32 mouse cellular contexts compared by ENCODE assay signal in the genomic region with DNA sequence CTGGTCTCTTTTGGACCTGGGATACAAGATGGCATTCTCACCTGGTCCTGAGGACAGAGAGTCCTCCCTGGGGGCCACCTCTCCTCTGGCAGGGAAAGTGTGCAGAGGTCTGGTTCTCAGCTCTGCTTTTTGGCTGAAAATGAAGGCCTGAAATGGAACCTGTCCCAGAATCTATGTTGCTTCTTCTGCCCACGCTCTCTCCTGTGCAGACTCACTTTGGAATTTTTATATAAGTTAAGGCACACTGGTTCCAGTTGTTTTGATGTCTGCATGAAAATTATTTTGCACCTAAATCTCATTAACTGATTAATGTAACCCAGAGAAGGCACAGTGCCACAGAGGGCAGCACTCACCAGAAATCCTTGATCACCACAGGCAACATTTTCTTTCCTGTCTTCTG.
A peak's percentile ranks its signal among the peaks of the same experiment; 100 is the strongest.
DNase-seq lines count a peak whose midpoint lies in the region; ATAC-seq lines count a peak whose summit lies in the region.
"Had no signal": no experiment of that assay in that cellular context is flagged by ENCODE, and none has a peak within 500 bp of the region (broad histone marks: within the 10 kb centered on the region; RNA-seq: fewer than 3 reads in every experiment).

No protein-coding gene starts in this region.

- no peaks in the 10 kb centered on the region for H3K4me1 ChIP-seq in midbrain, embryonic 16.5 days (ENCODE audit: control insufficient read depth, insufficient read depth, low read length)
- H3K4me1 ChIP-seq: embryonic facial prominence, embryonic 10.5 days; embryonic facial prominence, embryonic 13.5 days; forebrain, embryonic 12.5 days; forebrain, embryonic 15.5 days; heart, embryonic 12.5 days; heart, embryonic 15.5 days; hindbrain, embryonic 12.5 days; intestine, embryonic 15.5 days had no signal

- H3K9me3 ChIP-seq in midbrain, embryonic 16.5 days (replicated peaks; ENCODE audit: control insufficient read depth, low read length, poor library complexity, severe bottlenecking), result no peaks in the 10 kb centered on the region
- H3K9me3 ChIP-seq: embryonic facial prominence, embryonic 10.5 days; embryonic facial prominence, embryonic 13.5 days; forebrain, embryonic 12.5 days; forebrain, embryonic 15.5 days; G1E; heart, embryonic 12.5 days; heart, embryonic 15.5 days; hindbrain, embryonic 12.5 days; intestine, embryonic 15.5 days had no signal

- H3K4me3 ChIP-seq in midbrain, embryonic 16.5 days (ENCODE audit: low read depth, low read length), result no peak overlapping the region
- H3K4me3 ChIP-seq: embryonic facial prominence, embryonic 10.5 days; embryonic facial prominence, embryonic 13.5 days; erythroblast, embryonic 14.5 days; forebrain, embryonic 12.5 days; forebrain, embryonic 15.5 days; gastrocnemius, adult 2 months; heart, embryonic 12.5 days; heart, embryonic 15.5 days; hindbrain, embryonic 12.5 days; intestine, embryonic 15.5 days had no signal

- 92% methylated on average over 1 of the region's 1 CpGs for WGBS in midbrain, embryonic 16.5 days

- no peak overlapping the region for H3K4me2 ChIP-seq in midbrain, embryonic 16.5 days (ENCODE audit: low read length)
- H3K4me2 ChIP-seq: embryonic facial prominence, embryonic 13.5 days; forebrain, embryonic 12.5 days; forebrain, embryonic 15.5 days; heart, embryonic 12.5 days; heart, embryonic 15.5 days; hindbrain, embryonic 12.5 days; intestine, embryonic 15.5 days had no signal

- no peak for ATAC-seq in midbrain, embryonic 16.5 days
- ATAC-seq: forebrain, embryonic 15.5 days; hindbrain, embryonic 16.5 days; intestine, embryonic 15.5 days had no signal

- H3K27me3 ChIP-seq in midbrain, embryonic 16.5 days (ENCODE audit: control insufficient read depth, insufficient read depth, low read depth, low read length), result no peaks in the 10 kb centered on the region
- H3K27me3 ChIP-seq: CH12.LX; embryonic facial prominence, embryonic 13.5 days; forebrain, embryonic 12.5 days; forebrain, embryonic 15.5 days; heart, embryonic 12.5 days; heart, embryonic 15.5 days; hindbrain, embryonic 12.5 days; intestine, embryonic 15.5 days had no signal

- no peak overlapping the region for H3K27ac ChIP-seq in midbrain, embryonic 16.5 days (ENCODE audit: low read length)
- H3K27ac ChIP-seq: embryonic facial prominence, embryonic 10.5 days; embryonic facial prominence, embryonic 13.5 days; forebrain, embryonic 12.5 days; forebrain, embryonic 15.5 days; gastrocnemius, adult 2 months; heart, embryonic 15.5 days; hindbrain, embryonic 12.5 days; intestine, embryonic 15.5 days had no signal

- H3K9ac ChIP-seq in midbrain, embryonic 16.5 days (ENCODE audit: low read depth, low read length), result no peak overlapping the region
- H3K9ac ChIP-seq: embryonic facial prominence, embryonic 13.5 days; forebrain, embryonic 12.5 days; forebrain, embryonic 15.5 days; heart, embryonic 12.5 days; heart, embryonic 15.5 days; hindbrain, embryonic 12.5 days; intestine, embryonic 15.5 days had no signal

- peak; percentile 55 for DNase-seq in heart, adult 11 months
- DNase-seq in heart, postnatal 4 days, result no peak
- DNase-seq in right cerebral cortex, postnatal 25 days, result peak; percentile 27
- no peak for DNase-seq in right cerebral cortex, postnatal 14 days
- peak; percentile 38 for DNase-seq in brain, adult 2 months (ENCODE audit: low read depth, low spot score)
- DNase-seq in urinary bladder, postnatal 25 days (ENCODE audit: low spot score), result no peak
- DNase-seq: adrenal gland, adult 2 months; adrenal gland, postnatal 14 days; B cell, adult 2 months; cerebellum, adult 11-12 months; cerebellum, adult 8-10 months; cerebellum, postnatal 10 days; cerebellum, postnatal 36 days; embryo, embryonic 11 days; gastrocnemius, adult 2 months; gastrocnemius, postnatal 14 days; heart, adult 18-20 months; heart, postnatal 10 days; heart, postnatal 36 days had no signal

- H3K36me3 ChIP-seq in midbrain, embryonic 16.5 days (ENCODE audit: control insufficient read depth, insufficient read depth, low read length), result no peaks in the 10 kb centered on the region
- H3K36me3 ChIP-seq: embryonic facial prominence, embryonic 10.5 days; embryonic facial prominence, embryonic 13.5 days; forebrain, embryonic 12.5 days; forebrain, embryonic 15.5 days; G1E; heart, embryonic 12.5 days; heart, embryonic 15.5 days; hindbrain, embryonic 12.5 days; intestine, embryonic 15.5 days had no signal

Comparison
In these comparisons a context has a peak if more than half of its experiments do, and no peak if none do; other contexts are left out.
1. DNase-seq: peak in heart, adult 11 months (single experiment), right cerebral cortex, postnatal 25 days (single experiment) and brain, adult 2 months (single experiment); none in heart, postnatal 4 days (single experiment), right cerebral cortex, postnatal 14 days (single experiment) and urinary bladder, postnatal 25 days (single experiment).